Mouse (Mus musculus) heart, postnatal 0 days (tissue): ENCODE data around the gene Bend6. TPM values are rescaled to one million over a fixed set of nuclear protein-coding genes. Genes with fewer than 3 reads are reported as not detected.

Experiments used
- ATAC-seq: fragments of 200-750 bp; cut with Nextera tagmentation; 2 replicates; pipeline ENCODE4 v1.8.0; 2017; ENCODE audit warnings: low read depth, moderate number of reproducible peaks, moderate library complexity; ENCODE audit not compliant: insufficient read depth
- DNase-seq: peaks from one replicate; pipeline ENCODE4 v3.0.0-alpha.2; 2016; ENCODE audit warnings: low spot score
- H3K27ac ChIP-seq: fragments of 300-500 bp; sonication (generic); 2 replicates; pipeline ENCODE4 v1.5.1; 2014; ENCODE audit warnings: low read depth, mild to moderate bottlenecking
- H3K27me3 ChIP-seq: fragments of 300-500 bp; sonication (generic); 2 replicates; pipeline ENCODE4 v1.6.1; 2014; ENCODE audit warnings: low read length, mixed read lengths; ENCODE audit not compliant: control insufficient read depth, insufficient read depth
- H3K36me3 ChIP-seq: fragments of 300-500 bp; sonication (generic); replicated peaks from 2 replicates; pipeline ENCODE4 v1.6.1; 2014; ENCODE audit warnings: low read length, mixed read lengths; ENCODE audit not compliant: control insufficient read depth, insufficient read depth
- H3K4me1 ChIP-seq: fragments of 300-500 bp; sonication (generic); 2 replicates; pipeline ENCODE4 v1.6.1; 2014; ENCODE audit warnings: antibody characterized with exemption; ENCODE audit not compliant: control insufficient read depth, insufficient read depth
- H3K4me2 ChIP-seq: fragments of 300-500 bp; sonication (generic); 2 replicates; pipeline ENCODE4 v1.6.1; 2014; ENCODE audit warnings: low read depth, mild to moderate bottlenecking, low read length, moderate library complexity
- H3K4me3 ChIP-seq: fragments of 300-500 bp; sonication (generic); 2 replicates; pipeline ENCODE4 v1.5.1; 2014; ENCODE audit warnings: low read depth, low read length
- H3K9ac ChIP-seq: fragments of 300-500 bp; sonication (generic); replicated peaks from 2 replicates; pipeline ENCODE4 v1.6.1; 2014; ENCODE audit warnings: low read depth, low read length, mixed read lengths
- H3K9me3 ChIP-seq: fragments of 300-500 bp; sonication (generic); replicated peaks from 2 replicates; pipeline ENCODE4 v1.6.1; 2016; ENCODE audit warnings: low read length; ENCODE audit not compliant: control insufficient read depth
- CTCF ChIP-seq: IDR thresholded peaks from 2 replicates; pipeline ENCODE4 v1.5.1; 2016; ENCODE audit warnings: antibody characterized with exemption, control low read depth, low read depth
- EP300 ChIP-seq: IDR thresholded peaks from 2 replicates; pipeline ENCODE4 v1.6.1; 2016; ENCODE audit warnings: antibody characterized with exemption, low read depth
- WGBS: fragments of 180-500 bp; shearing (Covaris S2); extraction: QIAGEN DNeasy Blood & Tissue Kit; methylation state at CpG from one replicate; pipeline ENCODE4 v1.1.7; 2014; 5-methylcytosine and 5-hydroxymethylcytosine counted together
- polyA plus RNA-seq: library from polyadenylated mRNA; unstranded; fragments of >200 nt; fragmentation: Nextera tagmentation; extraction: Ambion mirVana; gene quantifications from 2 replicates; pipeline ENCODE4 v1.2.1, GENCODE M21; 2015
- total RNA-seq: library from RNA; depleted of rRNA; stranded (reverse); fragments of >200 nt; gene quantifications from 2 replicates; pipeline ENCODE4 v1.2.3, GENCODE M21; 2014; ENCODE audit warnings: low replicate concordance

Gene Bend6
- total and polyA plus RNA-seq, 2 experiments from 2014 or later, result 1.9 to 8.1 TPM

GRCm38 (mm10) chr1:33906216-33906615 lies 1.4 kb downstream of the Bend6 start:
- H3K27me3 ChIP-seq, result peaks cover 8% of the 10 kb centered on the region; the same call in 1 of the 2 replicates
- no peak overlapping the region for H3K9ac ChIP-seq
- TF ChIP-seq EP300, result no peak
- TF ChIP-seq CTCF, result no peak
- ATAC-seq (no peak), DNase-seq (no peak)
- no peak overlapping the region for H3K27ac ChIP-seq
- no peak overlapping the region for H3K4me2 ChIP-seq
- 59% methylated on average over 10 of the region's 10 CpGs for WGBS
- no peaks in the 10 kb centered on the region for H3K9me3 ChIP-seq
- H3K4me3 ChIP-seq, result no peak overlapping the region
- H3K36me3 ChIP-seq, result no peaks in the 10 kb centered on the region
- H3K4me1 ChIP-seq, result 0 out of 2 replicates have a peak, but pooled peaks cover 3% of the 10 kb centered on the region

DNA sequence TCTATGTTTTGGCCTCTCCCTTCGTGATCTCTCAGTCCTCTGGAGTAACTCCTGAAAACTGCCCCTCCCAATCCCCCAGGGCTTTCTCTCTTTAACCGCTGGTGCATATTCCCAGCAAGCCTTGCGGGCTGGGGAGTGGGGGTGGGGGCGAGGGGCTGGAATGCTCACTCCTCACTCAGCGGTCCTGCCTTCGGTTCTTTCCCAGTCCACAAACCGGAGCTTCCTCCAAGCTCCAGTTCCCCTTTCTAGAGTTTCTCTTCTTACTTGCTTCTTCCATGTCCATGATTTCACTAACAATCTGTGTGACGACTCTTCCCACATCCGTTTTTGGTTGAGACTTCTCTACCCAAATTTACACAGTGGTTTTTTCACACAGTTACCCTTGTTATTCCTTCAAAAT lies 4.0 kb downstream of the Bend6 start:
- DNase-seq (no peak), ATAC-seq (no peak)
- no peak for TF ChIP-seq EP300
- TF ChIP-seq CTCF, result no peak
- no peak overlapping the region for H3K27ac ChIP-seq
- H3K4me2 ChIP-seq, result peak overlapping the region; percentile 47
- H3K4me1 ChIP-seq, result 0 out of 2 replicates have a peak, but pooled peaks cover 2% of the 10 kb centered on the region
- peaks cover 2% of the 10 kb centered on the region; the same call in 1 of the 2 replicates for H3K27me3 ChIP-seq
- WGBS, result 26% methylated on average over 9 of the region's 9 CpGs
- H3K4me3 ChIP-seq, result peak overlapping the region; percentile 19
- H3K9me3 ChIP-seq, result no peaks in the 10 kb centered on the region
- no peaks in the 10 kb centered on the region for H3K36me3 ChIP-seq
- H3K9ac ChIP-seq, result no peak overlapping the region

DNA sequence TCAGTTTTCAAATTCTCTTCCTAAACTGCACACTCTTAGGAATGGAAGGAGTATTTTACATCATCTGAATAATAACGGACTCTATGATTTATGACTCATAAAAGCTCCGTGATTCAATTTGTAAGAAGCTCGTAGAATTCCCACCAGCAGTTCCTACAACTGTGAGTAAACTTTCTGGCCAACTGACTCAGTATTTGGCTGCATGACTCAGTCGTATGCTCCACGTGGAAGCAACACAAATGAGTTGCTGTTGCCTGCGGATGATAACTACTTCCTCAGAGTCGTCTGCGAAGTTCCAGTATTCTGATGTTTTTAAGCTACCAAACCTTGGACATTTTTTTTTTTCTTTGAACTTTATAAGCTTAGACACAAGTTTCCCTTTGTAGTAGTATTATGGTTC lies 7.4 kb downstream of the Bend6 start:
- H3K4me3 ChIP-seq, result no peak overlapping the region
- TF ChIP-seq EP300, result no peak
- no peak for TF ChIP-seq CTCF
- no peaks in the 10 kb centered on the region for H3K9me3 ChIP-seq
- ATAC-seq (no peak), DNase-seq (no peak)
- H3K4me2 ChIP-seq, result no peak overlapping the region
- H3K36me3 ChIP-seq, result no peaks in the 10 kb centered on the region
- no peak overlapping the region for H3K27ac ChIP-seq
- WGBS, result 74% methylated on average over 8 of the region's 8 CpGs
- H3K27me3 ChIP-seq, result no peaks in the 10 kb centered on the region
- H3K9ac ChIP-seq, result no peak overlapping the region
- H3K4me1 ChIP-seq, result no peaks in the 10 kb centered on the region

DNA sequence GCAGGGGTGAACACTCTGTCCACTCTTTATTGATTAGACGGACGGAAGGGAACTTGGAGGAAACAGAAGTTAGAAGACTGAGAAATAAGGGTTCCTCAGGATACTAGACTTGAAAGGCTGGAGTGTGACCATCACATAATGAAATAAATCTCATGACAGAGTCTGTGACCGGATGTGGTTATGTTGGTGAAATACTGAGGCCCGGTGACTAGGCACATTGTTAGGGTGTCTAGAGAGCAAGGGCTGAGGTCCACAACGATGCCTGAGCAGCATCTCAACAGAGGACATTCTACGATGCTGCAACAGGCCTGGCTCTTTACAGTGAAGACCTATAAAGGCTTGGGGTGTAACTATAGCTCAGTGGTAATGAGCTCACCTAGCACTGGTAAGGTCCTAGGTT lies 9.2 kb downstream of the Bend6 start:
- 90% methylated on average over 6 of the region's 6 CpGs for WGBS
- Histone ChIP-seq H3K9ac (no peak overlapping the region), H3K4me2 (no peak overlapping the region), H3K27ac (no peak overlapping the region), H3K36me3 (no peaks in the 10 kb centered on the region), H3K4me1 (no peaks in the 10 kb centered on the region), H3K4me3 (no peak overlapping the region), H3K27me3 (no peaks in the 10 kb centered on the region), H3K9me3 (no peaks in the 10 kb centered on the region)
- no peak for TF ChIP-seq CTCF
- no peak for TF ChIP-seq EP300
- DNase-seq, result no peak
- ATAC-seq, result no peak

DNA sequence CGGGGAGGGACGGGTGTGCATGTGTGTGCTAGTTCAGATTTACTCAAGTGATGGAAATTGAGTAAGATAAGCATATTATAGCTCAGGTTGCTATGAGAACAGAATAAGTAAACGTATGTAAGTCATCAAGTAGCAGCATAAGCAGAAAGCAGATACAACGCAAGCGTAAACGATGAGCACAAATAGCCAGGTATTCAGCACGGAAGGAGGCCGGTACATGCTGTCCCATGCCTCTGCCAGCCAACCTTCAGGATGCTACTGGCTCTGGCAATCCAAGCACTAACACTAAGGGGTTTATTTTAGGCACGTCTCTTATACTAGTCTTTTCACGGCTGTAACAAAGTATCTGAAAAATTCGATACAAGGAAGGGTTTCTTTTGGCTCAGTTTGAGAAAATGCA lies 10.2 kb downstream of the Bend6 start:
- H3K27me3 ChIP-seq, result no peaks in the 10 kb centered on the region
- H3K9me3 ChIP-seq, result no peaks in the 10 kb centered on the region
- no peak overlapping the region for H3K4me2 ChIP-seq
- no peak overlapping the region for H3K27ac ChIP-seq
- DNase-seq (peak; percentile 1), ATAC-seq (no peak)
- H3K9ac ChIP-seq, result no peak overlapping the region
- H3K36me3 ChIP-seq, result no peaks in the 10 kb centered on the region
- 76% methylated on average over 11 of the region's 11 CpGs for WGBS
- no peak overlapping the region for H3K4me3 ChIP-seq
- no peak for TF ChIP-seq CTCF
- TF ChIP-seq EP300, result no peak
- no peaks in the 10 kb centered on the region for H3K4me1 ChIP-seq

GRCm38 (mm10) chr1:33896666-33897065 lies 10.9 kb downstream of the Bend6 start:
- Histone ChIP-seq H3K27me3 (no peaks in the 10 kb centered on the region), H3K9ac (no peak overlapping the region), H3K4me1 (no peaks in the 10 kb centered on the region), H3K36me3 (no peaks in the 10 kb centered on the region), H3K9me3 (no peaks in the 10 kb centered on the region), H3K4me2 (no peak overlapping the region), H3K27ac (no peak overlapping the region), H3K4me3 (no peak overlapping the region)
- 38% methylated on average over 4 of the region's 4 CpGs for WGBS
- ATAC-seq, result no peak
- TF ChIP-seq CTCF (no peak), EP300 (no peak)
- peak; percentile 4 for DNase-seq
